14 mouse cellular contexts compared by ENCODE assay signal in genomic region chr7:127815116-127815665, GRCm38 (mm10). TPM values are rescaled to one million over a fixed set of nuclear protein-coding genes. Genes with fewer than 3 reads are reported as not detected.
DNase-seq lines count a peak whose midpoint lies in the region; ATAC-seq and TF ChIP-seq lines count a peak whose summit lies in the region.
"Had no signal": no experiment of that assay in that cellular context is flagged by ENCODE, and none has a peak within 500 bp of the region (broad histone marks: within the 10 kb centered on the region; RNA-seq: fewer than 3 reads in every experiment).

No protein-coding gene starts in this region.

- peaks cover 7% of the 10 kb centered on the region; the same call in 1 of the 2 replicates for H3K4me1 ChIP-seq in heart, postnatal 0 days (ENCODE audit: control insufficient read depth, insufficient read depth)
- H3K4me1 ChIP-seq in heart, embryonic 10.5 days, result peaks cover 20% of the 10 kb centered on the region
- no peaks in the 10 kb centered on the region for H3K4me1 ChIP-seq in midbrain, embryonic 11.5 days (ENCODE audit: control insufficient read depth, insufficient read depth, low read length)
- no peaks in the 10 kb centered on the region for H3K4me1 ChIP-seq in midbrain, embryonic 10.5 days
- H3K4me1 ChIP-seq in liver, embryonic 16.5 days (ENCODE audit: control insufficient read depth, low read depth, low read length), result peaks cover 11% of the 10 kb centered on the region; the same call in 1 of the 2 replicates
- H3K4me1 ChIP-seq in limb, embryonic 10.5 days, result no peaks in the 10 kb centered on the region

- no peak for ATAC-seq in heart, postnatal 0 days (ENCODE audit: insufficient read depth, low read depth)
- no peak for ATAC-seq in midbrain, embryonic 11.5 days (ENCODE audit: low FRiP score)
- no peak for ATAC-seq in liver, embryonic 16.5 days (ENCODE audit: low read depth)
- ATAC-seq: inflammation-experienced regulatory T-cells, adult 6 months had no signal

- no peaks in the 10 kb centered on the region for H3K36me3 ChIP-seq in heart, postnatal 0 days (replicated peaks; ENCODE audit: control insufficient read depth, insufficient read depth, low read length)
- H3K36me3 ChIP-seq in heart, embryonic 10.5 days, result 0 out of 2 replicates have a peak, but pooled peaks cover 7% of the 10 kb centered on the region
- 0 out of 2 replicates have a peak, but pooled peaks cover 3% of the 10 kb centered on the region for H3K36me3 ChIP-seq in midbrain, embryonic 11.5 days (ENCODE audit: control insufficient read depth, insufficient read depth, low read length)
- peaks cover 51% of the 10 kb centered on the region for H3K36me3 ChIP-seq in midbrain, embryonic 10.5 days
- no peaks in the 10 kb centered on the region for H3K36me3 ChIP-seq in liver, embryonic 16.5 days (ENCODE audit: control insufficient read depth, insufficient read depth)
- H3K36me3 ChIP-seq in limb, embryonic 10.5 days, result peaks cover 51% of the 10 kb centered on the region
- H3K36me3 ChIP-seq: G1E had no signal

- no peak for TF ChIP-seq CTCF in heart, postnatal 0 days (IDR thresholded peaks at IDR 0.05; ENCODE audit: low read depth)

- H3K9me3 ChIP-seq in heart, postnatal 0 days (replicated peaks; ENCODE audit: control insufficient read depth, low read length), result no peaks in the 10 kb centered on the region
- no peaks in the 10 kb centered on the region for H3K9me3 ChIP-seq in heart, embryonic 10.5 days
- H3K9me3 ChIP-seq in midbrain, embryonic 11.5 days (ENCODE audit: control insufficient read depth, low read length), result no peaks in the 10 kb centered on the region
- H3K9me3 ChIP-seq in midbrain, embryonic 10.5 days (replicated peaks), result no peaks in the 10 kb centered on the region
- no peaks in the 10 kb centered on the region for H3K9me3 ChIP-seq in liver, embryonic 16.5 days (replicated peaks; ENCODE audit: control insufficient read depth, low read length)
- H3K9me3 ChIP-seq in limb, embryonic 10.5 days (replicated peaks), result no peaks in the 10 kb centered on the region
- H3K9me3 ChIP-seq: G1E; heart, embryonic 13.5 days had no signal

- no peak overlapping the region for H3K4me2 ChIP-seq in heart, postnatal 0 days (ENCODE audit: low read depth, low read length)
- no peak overlapping the region for H3K4me2 ChIP-seq in midbrain, embryonic 11.5 days
- no peak overlapping the region for H3K4me2 ChIP-seq in liver, embryonic 16.5 days (ENCODE audit: low read depth, low read length)
- H3K4me2 ChIP-seq: heart, embryonic 13.5 days had no signal

- DNase-seq in cerebellum, postnatal 25 days, result peak; percentile 33 to 42
- DNase-seq in cerebellum, adult 11 months, result no peak
- DNase-seq in heart, postnatal 0 days (ENCODE audit: low spot score), result no peak
- DNase-seq in heart, embryonic 10.5 days (ENCODE audit: low spot score), result no peak
- DNase-seq in midbrain, embryonic 11.5 days (ENCODE audit: low spot score, missing footprints), result peak; percentile 56
- no peak for DNase-seq in midbrain, embryonic 10.5 days (ENCODE audit: low spot score)
- DNase-seq in limb, embryonic 10.5 days (ENCODE audit: low spot score), result no peak
- DNase-seq: B cell, adult 2 months had no signal

- no peak overlapping the region for H3K4me3 ChIP-seq in heart, postnatal 0 days (ENCODE audit: low read depth, low read length)
- no peak overlapping the region for H3K4me3 ChIP-seq in heart, embryonic 10.5 days
- no peak overlapping the region for H3K4me3 ChIP-seq in midbrain, embryonic 11.5 days (ENCODE audit: low read depth, low read length)
- H3K4me3 ChIP-seq in midbrain, embryonic 10.5 days, result no peak overlapping the region
- no peak overlapping the region for H3K4me3 ChIP-seq in liver, embryonic 16.5 days (ENCODE audit: low read depth, low read length)
- H3K4me3 ChIP-seq in limb, embryonic 10.5 days, result no peak overlapping the region
- H3K4me3 ChIP-seq: heart, embryonic 13.5 days had no signal

- WGBS in heart, postnatal 0 days, result 87% methylated on average over 15 of the region's 15 CpGs
- 84% methylated on average over 15 of the region's 15 CpGs for WGBS in heart, embryonic 10.5 days
- 94% methylated on average over 15 of the region's 15 CpGs for WGBS in midbrain, embryonic 11.5 days
- 93% methylated on average over 15 of the region's 15 CpGs for WGBS in midbrain, embryonic 10.5 days
- WGBS in liver, embryonic 16.5 days (ENCODE audit: insufficient replicate concordance), result 66% methylated on average over 15 of the region's 15 CpGs
- 90% methylated on average over 15 of the region's 15 CpGs for WGBS in limb, embryonic 10.5 days

- no peaks in the 10 kb centered on the region for H3K27me3 ChIP-seq in heart, postnatal 0 days (ENCODE audit: control insufficient read depth, insufficient read depth, low read length)
- H3K27me3 ChIP-seq in heart, embryonic 10.5 days (ENCODE audit: insufficient read depth, poor library complexity, severe bottlenecking), result 0 out of 2 replicates have a peak, but pooled peaks cover 4% of the 10 kb centered on the region
- H3K27me3 ChIP-seq in midbrain, embryonic 11.5 days (ENCODE audit: control insufficient read depth, insufficient read depth, low read length), result no peaks in the 10 kb centered on the region
- H3K27me3 ChIP-seq in midbrain, embryonic 10.5 days (ENCODE audit: low read depth, poor library complexity, severe bottlenecking), result no peaks in the 10 kb centered on the region
- H3K27me3 ChIP-seq in liver, embryonic 16.5 days (ENCODE audit: control insufficient read depth, insufficient read depth, low read depth, low read length), result no peaks in the 10 kb centered on the region
- no peaks in the 10 kb centered on the region for H3K27me3 ChIP-seq in limb, embryonic 10.5 days (ENCODE audit: low read depth, poor library complexity, severe bottlenecking)
- H3K27me3 ChIP-seq: heart, embryonic 13.5 days had no signal

- no peak overlapping the region for H3K9ac ChIP-seq in heart, postnatal 0 days (replicated peaks; ENCODE audit: low read depth, low read length)
- no peak overlapping the region for H3K9ac ChIP-seq in midbrain, embryonic 11.5 days (ENCODE audit: low read length)
- no peak overlapping the region for H3K9ac ChIP-seq in liver, embryonic 16.5 days (ENCODE audit: low read depth, low read length)

- no peak for TF ChIP-seq EP300 in heart, postnatal 0 days (IDR thresholded peaks at IDR 0.05; ENCODE audit: low read depth)

- H3K27ac ChIP-seq in heart, postnatal 0 days (ENCODE audit: low read depth), result peak overlapping the region; percentile 91; the same call in 1 of the 2 replicates
- no peak overlapping the region for H3K27ac ChIP-seq in heart, embryonic 10.5 days
- no peak overlapping the region for H3K27ac ChIP-seq in midbrain, embryonic 11.5 days (ENCODE audit: low read depth, low read length)
- H3K27ac ChIP-seq in midbrain, embryonic 10.5 days (replicated peaks), result no peak overlapping the region
- peak overlapping the region; percentile 58 for H3K27ac ChIP-seq in liver, embryonic 16.5 days (ENCODE audit: low read length)
- no peak overlapping the region for H3K27ac ChIP-seq in limb, embryonic 10.5 days

RNA-seq across cellular contexts. Expression of gene Stx4a, which starts 8.9 kb away (rescaled TPM):
- total RNA-seq in heart, postnatal 0 days (2014; rRNA removed; ENCODE audit: low replicate concordance), result 4.5 and 14.5 TPM in 2 replicates
- 44.7 and 46.5 TPM in 2 replicates for polyA plus RNA-seq in heart, postnatal 0 days (2015; fragmentation: Nextera tagmentation; extraction: Ambion mirVana)
- 32.4 and 36.3 TPM in 2 replicates for polyA plus RNA-seq in heart, embryonic 10.5 days (2016; fragmentation: Nextera tagmentation; extraction: Ambion mirVana)
- 10.1 and 12.2 TPM in 2 replicates for polyA plus RNA-seq in midbrain, embryonic 11.5 days (2014; fragmentation: Nextera tagmentation; extraction: Ambion mirVana)
- 19.5 and 21.6 TPM in 2 replicates for polyA plus RNA-seq in midbrain, embryonic 10.5 days (2016; fragmentation: Nextera tagmentation; extraction: Ambion mirVana)
- polyA plus RNA-seq in liver, embryonic 16.5 days (2015; fragmentation: Nextera tagmentation; extraction: Ambion mirVana), result 11.8 TPM in 2 replicates
- 20.2 and 28.5 TPM in 2 replicates for polyA plus RNA-seq in limb, embryonic 10.5 days (2016; fragmentation: Nextera tagmentation; extraction: Ambion mirVana)

RNA-seq across cellular contexts. Expression of gene Stx1b, which starts 9.2 kb away (rescaled TPM):
- total RNA-seq in heart, postnatal 0 days (2014; rRNA removed; ENCODE audit: low replicate concordance), result 0.15 and 0.19 TPM in 2 replicates
- polyA plus RNA-seq in heart, postnatal 0 days (2015; fragmentation: Nextera tagmentation; extraction: Ambion mirVana), result 0.38 and 0.51 TPM in 2 replicates
- 1.1 and 3.2 TPM in 2 replicates for polyA plus RNA-seq in heart, embryonic 10.5 days (2016; fragmentation: Nextera tagmentation; extraction: Ambion mirVana)
- polyA plus RNA-seq in midbrain, embryonic 11.5 days (2014; fragmentation: Nextera tagmentation; extraction: Ambion mirVana), result 6.9 and 8.4 TPM in 2 replicates
- 5.4 and 9.7 TPM in 2 replicates for polyA plus RNA-seq in midbrain, embryonic 10.5 days (2016; fragmentation: Nextera tagmentation; extraction: Ambion mirVana)
- polyA plus RNA-seq in liver, embryonic 16.5 days (2015; fragmentation: Nextera tagmentation; extraction: Ambion mirVana), result 0.25 and 0.40 TPM in 2 replicates
- polyA plus RNA-seq in limb, embryonic 10.5 days (2016; fragmentation: Nextera tagmentation; extraction: Ambion mirVana), result 3.9 and 9.3 TPM in 2 replicates

RNA-seq across cellular contexts. Expression of gene Hsd3b7, which starts 14.8 kb away (rescaled TPM):
- total RNA-seq in heart, postnatal 0 days (2014; rRNA removed; ENCODE audit: low replicate concordance), result 36.1 and 47.4 TPM in 2 replicates
- 23.3 and 27.4 TPM in 2 replicates for polyA plus RNA-seq in heart, postnatal 0 days (2015; fragmentation: Nextera tagmentation; extraction: Ambion mirVana)
- 14.9 and 17.1 TPM in 2 replicates for polyA plus RNA-seq in heart, embryonic 10.5 days (2016; fragmentation: Nextera tagmentation; extraction: Ambion mirVana)
- 7.9 and 8.2 TPM in 2 replicates for polyA plus RNA-seq in midbrain, embryonic 11.5 days (2014; fragmentation: Nextera tagmentation; extraction: Ambion mirVana)
- polyA plus RNA-seq in midbrain, embryonic 10.5 days (2016; fragmentation: Nextera tagmentation; extraction: Ambion mirVana), result 5.0 and 7.2 TPM in 2 replicates
- polyA plus RNA-seq in liver, embryonic 16.5 days (2015; fragmentation: Nextera tagmentation; extraction: Ambion mirVana), result 72.9 and 80.3 TPM in 2 replicates
- 5.5 and 8.2 TPM in 2 replicates for polyA plus RNA-seq in limb, embryonic 10.5 days (2016; fragmentation: Nextera tagmentation; extraction: Ambion mirVana)

RNA-seq across cellular contexts. Expression of gene Gm49388, which starts 29.8 kb away (rescaled TPM):
- total RNA-seq in heart, postnatal 0 days (2014; rRNA removed; ENCODE audit: low replicate concordance), result not detected in 2 replicates
- not detected in 2 replicates for polyA plus RNA-seq in heart, postnatal 0 days (2015; fragmentation: Nextera tagmentation; extraction: Ambion mirVana)
- not detected in 2 replicates for polyA plus RNA-seq in heart, embryonic 10.5 days (2016; fragmentation: Nextera tagmentation; extraction: Ambion mirVana)
- not detected in 2 replicates for polyA plus RNA-seq in midbrain, embryonic 11.5 days (2014; fragmentation: Nextera tagmentation; extraction: Ambion mirVana)
- polyA plus RNA-seq in midbrain, embryonic 10.5 days (2016; fragmentation: Nextera tagmentation; extraction: Ambion mirVana), result 0.35 TPM in 1 of 2 replicates, not detected in the other
- not detected in 2 replicates for polyA plus RNA-seq in liver, embryonic 16.5 days (2015; fragmentation: Nextera tagmentation; extraction: Ambion mirVana)
- polyA plus RNA-seq in limb, embryonic 10.5 days (2016; fragmentation: Nextera tagmentation; extraction: Ambion mirVana), result not detected in 2 replicates
- total RNA-seq: megakaryocyte, adult 5-6 weeks had no signal
- polyA plus RNA-seq: heart, embryonic 13.5 days; inflammation-experienced regulatory T-cells, adult 6 months; lung, adult 2 months had no signal

RNA-seq across cellular contexts. Expression of gene Setd1a, which starts 38.7 kb away (rescaled TPM):
- total RNA-seq in heart, postnatal 0 days (2014; rRNA removed; ENCODE audit: low replicate concordance), result 7.5 and 14.4 TPM in 2 replicates
- 6.0 and 7.6 TPM in 2 replicates for polyA plus RNA-seq in heart, postnatal 0 days (2015; fragmentation: Nextera tagmentation; extraction: Ambion mirVana)
- 13.2 and 23.7 TPM in 2 replicates for polyA plus RNA-seq in heart, embryonic 10.5 days (2016; fragmentation: Nextera tagmentation; extraction: Ambion mirVana)
- polyA plus RNA-seq in midbrain, embryonic 11.5 days (2014; fragmentation: Nextera tagmentation; extraction: Ambion mirVana), result 19.0 and 22.1 TPM in 2 replicates
- polyA plus RNA-seq in midbrain, embryonic 10.5 days (2016; fragmentation: Nextera tagmentation; extraction: Ambion mirVana), result 13.4 and 14.7 TPM in 2 replicates
- 7.5 and 7.9 TPM in 2 replicates for polyA plus RNA-seq in liver, embryonic 16.5 days (2015; fragmentation: Nextera tagmentation; extraction: Ambion mirVana)
- polyA plus RNA-seq in limb, embryonic 10.5 days (2016; fragmentation: Nextera tagmentation; extraction: Ambion mirVana), result 21.9 and 24.2 TPM in 2 replicates

Comparison
In these comparisons a context has a peak if more than half of its experiments do, and no peak if none do; other contexts are left out.
1. DNase-seq: peak in cerebellum, postnatal 25 days (2 of 2) and midbrain, embryonic 11.5 days (single experiment); none in cerebellum, adult 11 months (single experiment), heart, postnatal 0 days (single experiment), heart, embryonic 10.5 days (single experiment), midbrain, embryonic 10.5 days (single experiment) and limb, embryonic 10.5 days (single experiment).
2. H3K27ac ChIP-seq: peak in heart, postnatal 0 days (single experiment) and liver, embryonic 16.5 days (single experiment); none in heart, embryonic 10.5 days (single experiment), midbrain, embryonic 11.5 days (single experiment), midbrain, embryonic 10.5 days (single experiment) and limb, embryonic 10.5 days (single experiment).